15 mouse cellular contexts compared by ENCODE assay signal in the genomic region with DNA sequence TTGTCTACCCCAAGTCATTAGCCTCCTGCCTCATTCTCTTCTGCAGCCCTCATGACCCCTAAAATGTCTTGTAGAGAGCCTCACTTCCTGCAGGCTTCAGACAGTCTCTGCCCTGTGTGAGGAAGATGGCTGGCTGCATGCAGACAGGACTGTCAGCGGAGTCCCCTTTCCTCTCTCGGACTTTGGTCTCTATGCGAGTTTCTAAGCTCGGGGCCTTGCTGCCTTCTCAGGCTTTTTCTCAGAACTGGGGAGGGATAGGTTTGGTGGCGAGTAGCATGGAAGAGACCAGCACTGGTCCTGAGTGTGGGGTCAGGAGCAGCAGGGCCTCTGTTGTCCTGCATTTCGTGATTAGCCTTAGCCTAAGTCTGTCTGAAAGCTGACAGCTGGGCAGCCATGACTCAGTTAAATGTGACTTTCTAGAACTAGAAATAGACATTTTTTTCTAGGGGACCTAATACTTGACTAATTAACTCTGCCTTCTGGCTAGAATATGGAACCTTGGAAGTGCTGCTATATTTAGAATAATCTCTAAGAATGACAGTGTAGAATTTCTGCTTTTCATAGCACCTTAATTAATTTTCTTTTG. TPM values are rescaled to one million over a fixed set of nuclear protein-coding genes. Genes with fewer than 3 reads are reported as not detected.
A peak's percentile ranks its signal among the peaks of the same experiment; 100 is the strongest.
DNase-seq lines count a peak whose midpoint lies in the region; TF ChIP-seq lines count a peak whose summit lies in the region.
"Had no signal": no experiment of that assay in that cellular context is flagged by ENCODE, and none has a peak within 500 bp of the region (broad histone marks: within the 10 kb centered on the region; RNA-seq: fewer than 3 reads in every experiment).

No protein-coding gene starts in this region.

- no peak overlapping the region for H3K27ac ChIP-seq in kidney, adult 2 months (ENCODE audit: insufficient read depth, low read depth, low read length)
- H3K27ac ChIP-seq: embryonic facial prominence, embryonic 15.5 days; forebrain, embryonic 10.5 days; hindbrain, embryonic 10.5 days; hindbrain, embryonic 14.5 days; intestine, embryonic 15.5 days had no signal

- DNase-seq in heart, adult 11 months, result peak; percentile 71
- DNase-seq in heart, adult 8-10 months (ENCODE audit: low spot score), result no peak
- peak; percentile 59 for DNase-seq in kidney, adult 2 months
- DNase-seq in kidney, adult 11 months, result no peak
- DNase-seq in brain, adult 2 months (ENCODE audit: low read depth, low spot score), result peak; percentile 56
- DNase-seq in left cerebral cortex, postnatal 4 days, result no peak
- DNase-seq: embryo, embryonic 11 days had no signal

- no peaks in the 10 kb centered on the region; the same call in 1 of the 2 replicates for H3K4me1 ChIP-seq in kidney, adult 2 months (ENCODE audit: control insufficient read depth, insufficient read depth, low read length)
- H3K4me1 ChIP-seq: embryonic facial prominence, embryonic 15.5 days; forebrain, embryonic 10.5 days; hindbrain, embryonic 10.5 days; intestine, embryonic 15.5 days had no signal

- TF ChIP-seq CTCF in kidney, adult 2 months (conservative IDR thresholded peaks at IDR 0.05; ENCODE audit: insufficient read depth, insufficient read length, low read depth, low read length), result no peak

- intact Hi-C loops in left cerebral cortex, postnatal 4 days (cut with DNase I), result no loop called here

- no peaks in the 10 kb centered on the region for H3K27me3 ChIP-seq in kidney, adult 2 months (replicated peaks; ENCODE audit: control insufficient read depth, insufficient read depth, low read length)
- H3K27me3 ChIP-seq in myocyte (ENCODE audit: control insufficient read depth, insufficient read depth, insufficient read length), result no peaks in the 10 kb centered on the region
- H3K27me3 ChIP-seq: embryonic facial prominence, embryonic 15.5 days; heart, embryonic 12.5 days; intestine, embryonic 15.5 days had no signal

- H3K4me3 ChIP-seq in kidney, adult 2 months (ENCODE audit: insufficient read depth, low read depth, low read length), result no peak overlapping the region
- no peak overlapping the region for H3K4me3 ChIP-seq in myocyte
- H3K4me3 ChIP-seq: embryonic facial prominence, embryonic 15.5 days; erythroblast, embryonic 14.5 days; forebrain, embryonic 10.5 days; heart, embryonic 12.5 days; hindbrain, embryonic 10.5 days; intestine, embryonic 15.5 days had no signal

- WGBS in kidney, adult 2 months, result 59% methylated on average over 6 of the region's 6 CpGs

- no peaks in the 10 kb centered on the region for H3K79me2 ChIP-seq in myocyte (ENCODE audit: control insufficient read depth, insufficient read depth)

- H3ac ChIP-seq in myocyte (ENCODE audit: control insufficient read depth, insufficient read length), result no peak overlapping the region

- H3K4me2 ChIP-seq in myocyte (ENCODE audit: low read depth), result peak overlapping the region; percentile 21
- H3K4me2 ChIP-seq: embryonic facial prominence, embryonic 15.5 days; heart, embryonic 12.5 days; hindbrain, embryonic 14.5 days; intestine, embryonic 15.5 days had no signal

- H3K36me3 ChIP-seq in kidney, adult 2 months (ENCODE audit: control insufficient read depth, insufficient read depth, low read length), result no peaks in the 10 kb centered on the region
- H3K36me3 ChIP-seq in myocyte (ENCODE audit: control insufficient read depth, insufficient read depth), result no peaks in the 10 kb centered on the region
- H3K36me3 ChIP-seq: embryonic facial prominence, embryonic 15.5 days; forebrain, embryonic 10.5 days; hindbrain, embryonic 10.5 days; intestine, embryonic 15.5 days had no signal

- TF ChIP-seq POLR2A in kidney, adult 2 months (IDR thresholded peaks at IDR 0.05; ENCODE audit: low read depth, low read length), result no peak
- TF ChIP-seq POLR2A in myocyte (IDR thresholded peaks at IDR 0.05; ENCODE audit: insufficient read length, low read depth), result no peak

TF ChIP-seq in myocyte, 11 proteins besides CTCF, POLR2A, EP300 and RAD21:
- TF ChIP-seq MYOG (IDR thresholded peaks at IDR 0.05; ENCODE audit: control insufficient read depth in 1 of 3, insufficient read depth in 1 of 3, insufficient read length in 2 of 3, low read depth in 2 of 3) (peak in 1 of 3 experiments; percentile 33), E2F4 (IDR thresholded peaks at IDR 0.05; ENCODE audit: insufficient read depth) (no peak), TCF12 (IDR thresholded peaks at IDR 0.05; ENCODE audit: insufficient read depth, poor library complexity, severe bottlenecking) (no peak), REST (IDR thresholded peaks at IDR 0.05; ENCODE audit: insufficient read depth, insufficient read length) (no peak)

RNA-seq across cellular contexts. Expression of a gene that starts 37.3 kb away (rescaled TPM):
- 10 to 100 TPM; 59.5 to 74.2 (median 70.5) TPM for total RNA-seq in heart, adult 8-10 months (2022)
- 67.5 and 68.2 TPM in 2 replicates for polyA plus RNA-seq in kidney, adult 2 months (2012; rRNA removed)
- 37.0 TPM for polyA plus RNA-seq in myocyte (2012; fragmentation: generic; extraction: Trizol)
- total RNA-seq in left cerebral cortex, postnatal 4 days (2021), result 10 to 100 TPM; 20.5 to 21.6 TPM

Comparison
In these comparisons a context has a peak if more than half of its experiments do, and no peak if none do; other contexts are left out.
1. DNase-seq: peak in heart, adult 11 months (single experiment), kidney, adult 2 months (single experiment) and brain, adult 2 months (single experiment); none in heart, adult 8-10 months (single experiment), kidney, adult 11 months (single experiment) and left cerebral cortex, postnatal 4 days (single experiment).